Mouse (Mus musculus) inflammation-experienced regulatory T-cells (primary cell): ENCODE measurements around the gene Glg1. TPM values are rescaled to one million over a fixed set of nuclear protein-coding genes. Genes with fewer than 3 reads are reported as not detected.

Source experiments
- polyA plus RNA-seq, 2 experiments: library from polyadenylated mRNA; unstranded; fragments of 100-300 nt; shearing (Covaris generic); gene quantifications; one replicate each; pipeline ENCODE4 v1.2.1; 2017

The Glg1 gene
- polyA plus RNA-seq = 10 to 100 TPM; 77.6 to 91.4 TPM

DNA sequence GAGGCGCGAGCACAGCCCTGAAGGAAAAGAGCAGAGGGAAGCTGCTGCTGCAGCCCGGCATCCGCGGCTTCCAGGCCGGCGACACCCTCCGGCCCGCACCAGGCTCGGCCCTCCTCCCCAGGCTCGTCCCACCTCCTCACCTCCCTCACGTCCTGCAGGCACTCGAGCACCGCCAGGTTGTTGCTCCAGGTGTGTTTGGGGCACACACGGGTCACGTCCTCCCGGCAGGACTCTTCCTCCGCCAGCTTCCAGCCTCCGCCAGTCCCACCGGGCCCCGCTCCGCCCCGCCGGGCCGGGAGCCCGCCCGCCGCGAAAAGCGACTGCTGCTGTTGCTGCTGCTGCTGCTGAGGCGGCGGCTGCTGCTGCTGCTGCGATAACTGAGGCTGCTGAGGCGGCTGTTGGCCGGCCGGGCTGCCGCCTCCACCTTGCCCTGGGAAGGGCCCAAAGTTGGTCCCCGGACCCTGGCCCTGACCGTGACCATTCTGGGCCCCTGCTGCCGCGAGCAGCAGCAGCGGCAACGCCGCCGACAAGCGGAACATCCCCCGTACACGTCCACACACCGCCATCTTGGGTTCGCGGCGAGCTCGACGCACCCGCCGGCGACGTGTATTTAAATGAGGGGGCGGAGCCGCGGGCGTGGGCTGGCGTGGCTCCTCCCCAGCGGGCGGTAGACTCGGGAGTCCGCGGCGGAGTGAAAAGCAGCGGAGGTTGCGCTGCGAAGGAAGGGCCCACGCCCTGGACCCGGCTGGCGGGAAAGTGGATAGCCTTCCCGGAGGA lies at the start of gene Glg1:
Gene Glg1 (minus strand): TSS at position 586 of the 777 bp plus-strand sequence.

DNA sequence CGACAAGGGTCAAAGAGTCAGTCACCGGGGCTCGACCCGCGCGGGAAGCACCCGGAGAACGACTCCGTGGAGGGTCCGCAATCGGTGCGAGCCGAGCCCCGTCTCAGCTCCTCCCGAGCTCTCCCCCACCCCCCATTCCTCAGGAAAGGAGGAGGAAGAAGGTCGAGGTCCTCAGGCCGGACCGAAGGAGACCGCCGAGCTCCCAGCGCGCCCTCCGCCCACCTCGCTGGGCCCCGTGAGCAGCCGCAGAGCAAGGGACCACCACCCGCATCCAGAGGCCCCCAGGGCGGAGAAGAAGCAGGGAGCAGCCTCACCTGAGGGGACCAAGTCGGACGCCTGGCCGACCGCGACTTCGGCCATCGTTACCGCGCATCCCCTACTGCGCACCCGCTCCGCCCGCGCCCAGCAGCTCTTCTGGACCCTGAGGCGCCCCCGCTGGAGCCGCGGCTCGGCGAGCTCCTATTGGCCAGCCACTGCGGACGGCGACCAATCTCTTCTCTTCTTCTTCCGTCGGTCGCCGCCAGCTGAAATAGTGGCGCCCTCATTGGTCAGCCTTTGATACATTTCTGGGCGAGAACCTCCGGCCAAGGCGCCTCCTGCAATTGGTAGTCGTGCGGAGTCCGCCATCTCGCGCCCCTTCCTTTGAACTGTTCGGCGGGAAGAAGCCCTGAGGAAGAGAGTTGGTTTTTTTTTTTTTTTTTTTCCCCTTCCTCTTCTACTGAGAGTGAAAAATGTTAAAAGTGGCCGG lies 41.0 kb upstream of the Glg1 start, which contains the start of gene Rfwd3:
Gene Rfwd3 (minus strand): TSS at position 402 of the 748 bp plus-strand sequence.

Other genes with a start within 250 kb of the Glg1 start
- 10 to 100 TPM; 11.6 to 15.3 TPM for gene Ddx19b, start 227.5 kb downstream of the Glg1 start, polyA plus RNA-seq
- gene Aars, start 226.1 kb downstream of the Glg1 start, polyA plus RNA-seq = 10 to 100 TPM; 41.4 to 51.0 TPM
- 10 to 100 TPM; 26.5 to 43.9 TPM for gene Exosc6, start 202.9 kb downstream of the Glg1 start, polyA plus RNA-seq
- gene Clec18a, start 166.8 kb downstream of the Glg1 start, polyA plus RNA-seq = under 1 TPM; 0.20 to 0.34 TPM
- 10 to 100 TPM; 15.4 to 19.4 TPM for gene Pdpr, start 164.6 kb downstream of the Glg1 start, polyA plus RNA-seq
- 10 to 100 TPM; 33.4 to 43.1 TPM for gene Rfwd3, start 41.0 kb upstream of the Glg1 start, polyA plus RNA-seq
- gene Mlkl, start 79.0 kb upstream of the Glg1 start, polyA plus RNA-seq = 1 to 10 TPM; 3.7 to 4.5 TPM
- gene Fa2h, start 134.6 kb upstream of the Glg1 start, polyA plus RNA-seq = not detected